Mouse (Mus musculus): ENCODE results near the gene Bckdk. TPM values are rescaled to one million over a fixed set of nuclear protein-coding genes. Genes with fewer than 3 reads are reported as not detected.

The Bckdk gene
- polyA plus RNA-seq, 1 experiment = 71.5 TPM

- Histone ChIP-seq H3K27ac (ENCODE audit: insufficient read depth, low read length) (no peak overlapping the region), H3K4me3 (replicated peaks; ENCODE audit: insufficient read depth, low read depth, low read length) (no peak overlapping the region), H3K27me3 (ENCODE audit: control insufficient read depth, insufficient read depth, low read length) (no peaks in the 10 kb centered on the region), H3K4me1 (ENCODE audit: control insufficient read depth, insufficient read depth, low read length) (no peaks in the 10 kb centered on the region)
- no peak for DNase-seq
- 73% methylated on average over 11 of the region's 11 CpGs for WGBS
- TF ChIP-seq CTCF (IDR thresholded peaks at IDR 0.05; ENCODE audit: borderline replicate concordance, insufficient read depth, low read depth, low read length) = no peak
- no peak for TF ChIP-seq POLR2A (IDR thresholded peaks at IDR 0.05; ENCODE audit: borderline replicate concordance, insufficient read depth, low read length)
Measured at GRCm38 (mm10) chr7:127926846-127927245, 23.0 kb downstream of the Bckdk start.

GRCm38 (mm10) chr7:127927726-127928125 lies 23.8 kb downstream of the Bckdk start:
- DNase-seq = no peak
- H3K4me3 ChIP-seq (replicated peaks; ENCODE audit: insufficient read depth, low read depth, low read length) = no peak overlapping the region
- TF ChIP-seq CTCF (IDR thresholded peaks at IDR 0.05; ENCODE audit: borderline replicate concordance, insufficient read depth, low read depth, low read length) (no peak), POLR2A (IDR thresholded peaks at IDR 0.05; ENCODE audit: borderline replicate concordance, insufficient read depth, low read length) (no peak)
- WGBS = 74% methylated on average over 11 of the region's 11 CpGs
- H3K27me3 ChIP-seq (ENCODE audit: control insufficient read depth, insufficient read depth, low read length) = no peaks in the 10 kb centered on the region
- H3K27ac ChIP-seq (ENCODE audit: insufficient read depth, low read length) = no peak overlapping the region
- H3K4me1 ChIP-seq (ENCODE audit: control insufficient read depth, insufficient read depth, low read length) = no peaks in the 10 kb centered on the region

DNA sequence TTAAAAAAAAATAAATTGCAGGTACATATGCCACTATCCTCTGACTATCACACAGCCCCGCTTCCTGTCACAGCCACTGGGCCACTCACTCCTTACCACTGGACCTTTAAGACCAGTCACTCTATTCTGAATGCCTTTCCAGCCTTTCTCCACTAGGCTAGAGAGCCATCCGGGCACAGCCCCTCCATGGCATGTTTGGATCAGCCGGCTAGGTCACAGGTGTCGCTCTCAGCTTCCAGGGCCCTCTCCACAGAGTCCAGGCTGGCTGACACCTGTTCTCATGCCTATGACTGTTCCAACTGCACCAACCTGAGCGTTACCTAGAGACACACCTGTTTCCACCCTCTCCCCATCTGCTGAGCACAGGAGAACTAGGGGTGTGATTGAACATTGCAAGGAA lies 24.7 kb downstream of the Bckdk start:
- H3K27me3 ChIP-seq (ENCODE audit: control insufficient read depth, insufficient read depth, low read length) = no peaks in the 10 kb centered on the region
- no peak overlapping the region for H3K4me3 ChIP-seq (replicated peaks; ENCODE audit: insufficient read depth, low read depth, low read length)
- H3K4me1 ChIP-seq (ENCODE audit: control insufficient read depth, insufficient read depth, low read length) = no peaks in the 10 kb centered on the region
- 27% methylated on average over 5 of the region's 5 CpGs for WGBS
- TF ChIP-seq CTCF (IDR thresholded peaks at IDR 0.05; ENCODE audit: borderline replicate concordance, insufficient read depth, low read depth, low read length) (no peak), POLR2A (IDR thresholded peaks at IDR 0.05; ENCODE audit: borderline replicate concordance, insufficient read depth, low read length) (no peak)
- H3K27ac ChIP-seq (ENCODE audit: insufficient read depth, low read length) = no peak overlapping the region
- no peak for DNase-seq

DNA sequence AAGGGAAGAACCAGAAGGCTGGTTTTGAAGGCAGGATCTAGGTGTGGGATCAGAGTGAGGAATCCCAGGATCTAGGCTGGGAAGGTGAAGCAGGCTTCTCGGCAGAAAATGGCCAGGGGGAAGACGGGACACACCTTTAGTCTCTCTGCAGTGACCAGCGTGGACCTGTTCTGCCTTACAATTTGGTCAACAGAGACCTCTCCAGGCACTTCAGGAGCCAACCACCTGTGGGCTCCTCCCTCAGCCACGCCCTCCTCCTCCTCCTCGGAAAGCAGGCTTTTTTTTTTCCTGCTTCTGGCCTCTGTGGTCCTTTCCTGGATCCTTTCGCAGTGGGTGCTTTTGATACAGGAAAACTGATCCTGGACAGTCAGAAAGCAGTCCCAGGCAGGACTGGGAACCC lies 26.0 kb downstream of the Bckdk start, which contains the start of gene Prss8:
Gene Prss8, minus strand, starts transcription at position 182 of the 400 bp plus-strand sequence.
- 14% methylated on average over 6 of the region's 6 CpGs for WGBS
- Histone ChIP-seq H3K4me1 (ENCODE audit: control insufficient read depth, insufficient read depth, low read length) (no peaks in the 10 kb centered on the region), H3K4me3 (replicated peaks; ENCODE audit: insufficient read depth, low read depth, low read length) (no peak within 1 kb of the TSS), H3K27me3 (ENCODE audit: control insufficient read depth, insufficient read depth, low read length) (no peaks in the 10 kb centered on the region), H3K27ac (ENCODE audit: insufficient read depth, low read length) (no peak within 1 kb of the TSS)
- DNase-seq = no peak
- TF ChIP-seq CTCF (IDR thresholded peaks at IDR 0.05; ENCODE audit: borderline replicate concordance, insufficient read depth, low read depth, low read length) (no peak), POLR2A (IDR thresholded peaks at IDR 0.05; ENCODE audit: borderline replicate concordance, insufficient read depth, low read length) (no peak)

- Histone ChIP-seq H3K27ac (ENCODE audit: insufficient read depth, low read length) (no peak overlapping the region), H3K4me1 (ENCODE audit: control insufficient read depth, insufficient read depth, low read length) (no peaks in the 10 kb centered on the region), H3K4me3 (replicated peaks; ENCODE audit: insufficient read depth, low read depth, low read length) (no peak overlapping the region), H3K27me3 (ENCODE audit: control insufficient read depth, insufficient read depth, low read length) (no peaks in the 10 kb centered on the region)
- no peak for DNase-seq
- WGBS = 72% methylated on average over 5 of the region's 5 CpGs
- TF ChIP-seq CTCF (IDR thresholded peaks at IDR 0.05; ENCODE audit: borderline replicate concordance, insufficient read depth, low read depth, low read length) = no peak
- TF ChIP-seq POLR2A (IDR thresholded peaks at IDR 0.05; ENCODE audit: borderline replicate concordance, insufficient read depth, low read length) = no peak
Measured at GRCm38 (mm10) chr7:127930636-127931035, 26.8 kb downstream of the Bckdk start.

DNA sequence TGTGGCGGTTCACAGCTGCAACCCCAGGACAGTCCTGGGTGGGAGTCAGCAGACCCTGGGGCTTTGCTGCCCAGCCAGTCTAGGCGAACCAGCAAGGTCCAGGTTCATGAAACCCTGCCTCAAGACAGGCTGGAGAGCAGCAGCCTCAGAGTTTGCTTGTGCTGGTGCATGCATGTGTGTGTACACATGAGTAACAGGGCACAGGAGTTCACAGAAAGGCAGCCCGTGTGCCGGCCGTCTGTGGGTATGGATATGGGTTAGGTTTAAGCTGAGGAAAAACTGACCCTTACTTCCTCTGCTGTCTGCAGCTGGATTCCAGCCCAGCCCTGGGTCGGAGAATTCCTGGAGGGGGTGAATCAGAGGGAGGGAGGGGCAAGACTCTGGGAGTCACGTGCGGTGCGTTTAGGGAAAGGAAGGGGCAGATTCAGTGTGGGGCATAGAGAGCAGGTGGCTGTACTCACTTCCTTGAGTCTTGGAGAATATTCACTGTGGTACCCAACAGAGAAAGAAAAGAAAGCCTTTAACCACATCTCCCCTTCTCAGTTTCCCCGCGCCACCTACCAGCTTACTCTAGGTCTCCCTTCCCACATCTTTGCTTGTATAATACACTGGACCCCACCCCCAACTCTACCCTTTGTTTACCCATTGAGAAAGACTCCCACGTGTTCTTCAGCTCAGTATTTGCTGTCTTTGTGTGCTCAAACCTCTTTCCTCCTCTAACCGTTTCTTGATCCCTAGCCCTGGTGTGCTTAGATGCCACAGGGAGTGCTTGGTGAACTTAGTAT lies 27.7 kb downstream of the Bckdk start:
- 46% methylated on average over 13 of the region's 13 CpGs for WGBS
- Histone ChIP-seq H3K4me1 (ENCODE audit: control insufficient read depth, insufficient read depth, low read length) (no peaks in the 10 kb centered on the region), H3K27me3 (ENCODE audit: control insufficient read depth, insufficient read depth, low read length) (no peaks in the 10 kb centered on the region), H3K27ac (ENCODE audit: insufficient read depth, low read length) (no peak overlapping the region), H3K4me3 (replicated peaks; ENCODE audit: insufficient read depth, low read depth, low read length) (no peak overlapping the region)
- TF ChIP-seq CTCF (IDR thresholded peaks at IDR 0.05; ENCODE audit: borderline replicate concordance, insufficient read depth, low read depth, low read length) (no peak), POLR2A (IDR thresholded peaks at IDR 0.05; ENCODE audit: borderline replicate concordance, insufficient read depth, low read length) (no peak)
- DNase-seq = no peak

GRCm38 (mm10) chr7:127932273-127933031 lies 28.6 kb downstream of the Bckdk start:
- TF ChIP-seq POLR2A (IDR thresholded peaks at IDR 0.05; ENCODE audit: borderline replicate concordance, insufficient read depth, low read length) = no peak
- TF ChIP-seq CTCF (IDR thresholded peaks at IDR 0.05; ENCODE audit: borderline replicate concordance, insufficient read depth, low read depth, low read length) = no peak
- no peak overlapping the region for H3K27ac ChIP-seq (ENCODE audit: insufficient read depth, low read length)
- no peaks in the 10 kb centered on the region for H3K27me3 ChIP-seq (ENCODE audit: control insufficient read depth, insufficient read depth, low read length)
- no peak overlapping the region for H3K4me3 ChIP-seq (replicated peaks; ENCODE audit: insufficient read depth, low read depth, low read length)
- 41% methylated on average over 13 of the region's 13 CpGs for WGBS
- no peaks in the 10 kb centered on the region for H3K4me1 ChIP-seq (ENCODE audit: control insufficient read depth, insufficient read depth, low read length)
- DNase-seq = no peak
